Mouse (Mus musculus) small intestine, adult 2 months (tissue): ENCODE results near the gene Tceanc.

ENCODE experiments used
- CTCF ChIP-seq: fragments of 200-500 bp; IDR thresholded peaks from 2 replicates; pipeline ENCODE4 v1.5.1; 2012; ENCODE audit warnings: low read depth, mild to moderate bottlenecking, control low read depth, inconsistent platforms, low read length, moderate library complexity, mixed read lengths; ENCODE audit not compliant: insufficient replicate concordance, insufficient read length; ENCODE audit errors: extremely low read depth
- POLR2A ChIP-seq: fragments of 200-500 bp; IDR thresholded peaks from 2 replicates; pipeline ENCODE4 v1.6.1; 2012; ENCODE audit warnings: low read depth, mild to moderate bottlenecking, control low read depth, inconsistent platforms, low read length, moderate library complexity

GRCm38 (mm10) chrX:166478631-166479364 lies 39.6 kb downstream of the Tceanc start:
- TF ChIP-seq POLR2A (no peak), CTCF (no peak)
